Mouse (Mus musculus) liver, embryonic 14.5 days (tissue): ENCODE data around the gene Csn1s2b.

Source experiments
- CTCF ChIP-seq: IDR thresholded peaks from 2 replicates; pipeline ENCODE4 v1.5.1; 2016; ENCODE audit warnings: antibody characterized with exemption, low read depth, control low read depth
- EP300 ChIP-seq: IDR thresholded peaks from 2 replicates; pipeline ENCODE4 v1.6.1; 2016; ENCODE audit warnings: antibody characterized with exemption, low read depth

- no peak for TF ChIP-seq EP300
- no peak for TF ChIP-seq CTCF
Observed at GRCm38 (mm10) chr5:87764546-87764945, 43.3 kb upstream of the Csn1s2b start.
